Mouse (Mus musculus): ENCODE measurements around the gene Bfsp1. TPM values are rescaled to one million over a fixed set of nuclear protein-coding genes. Genes with fewer than 3 reads are reported as not detected.

Gene Bfsp1
- total RNA-seq (2023): 0.23 and 0.60 TPM in 2 replicates

DNA sequence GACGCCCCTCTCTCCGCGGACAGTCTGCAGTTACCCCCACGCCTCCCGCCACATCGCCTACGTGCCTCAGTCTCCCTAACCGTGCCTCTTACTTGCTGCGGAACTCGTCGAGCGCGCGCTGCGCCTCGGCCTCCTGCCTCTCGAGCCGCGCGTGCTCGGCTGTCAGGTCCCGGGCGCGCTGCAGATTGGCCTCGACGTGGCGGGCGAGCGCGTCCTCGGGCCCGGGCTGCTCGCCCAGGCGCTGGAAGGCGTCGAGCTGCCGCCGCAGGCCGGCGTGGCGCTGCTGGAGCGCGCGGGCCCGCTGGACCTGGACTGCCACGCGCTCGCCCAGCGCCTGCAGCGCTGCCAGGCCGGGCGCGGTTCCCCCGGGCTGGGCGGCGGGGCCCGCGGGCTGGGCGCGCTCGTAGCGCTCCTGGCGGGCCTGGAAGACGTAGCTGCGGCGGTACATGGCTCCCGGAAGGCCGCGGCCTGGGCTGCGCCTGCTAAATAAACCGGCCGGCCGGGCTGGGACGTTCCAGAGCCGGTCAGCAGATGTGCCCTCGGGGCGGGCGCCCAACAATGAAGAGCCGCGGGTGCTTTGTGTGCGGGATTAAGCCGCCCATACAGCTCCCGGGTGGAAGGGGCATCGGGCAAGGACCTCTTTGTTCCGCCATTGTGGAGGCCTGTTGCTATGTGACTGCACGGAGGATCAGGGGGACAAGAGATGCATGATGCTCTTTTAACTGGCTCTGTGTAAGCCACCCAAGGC lies at the start of gene Bfsp1:
TSS of gene Bfsp1 (minus strand) at position 690 of the 748 bp plus-strand sequence.

Other genes starting within 250 kb of the Bfsp1 start
- 373 and 390 TPM in 2 replicates for gene Dstn, start 52.1 kb upstream of the Bfsp1 start, total RNA-seq (2023)
- 182 and 197 TPM in 2 replicates for gene Rrbp1, start 148.1 kb upstream of the Bfsp1 start, total RNA-seq (2023)
- gene Banf2, start 169.9 kb upstream of the Bfsp1 start, total RNA-seq (2023): not detected in 2 replicates

All from neutrophil, adult 65 days (primary cell).